Mouse (Mus musculus): Measurements from ENCODE around the gene Vpreb3. TPM values are rescaled to one million over a fixed set of nuclear protein-coding genes. Genes with fewer than 3 reads are reported as not detected.

The Vpreb3 gene
- total and polyA plus RNA-seq, 2 experiments from 2014 or later = 0.22 to 1.3 TPM

DNA sequence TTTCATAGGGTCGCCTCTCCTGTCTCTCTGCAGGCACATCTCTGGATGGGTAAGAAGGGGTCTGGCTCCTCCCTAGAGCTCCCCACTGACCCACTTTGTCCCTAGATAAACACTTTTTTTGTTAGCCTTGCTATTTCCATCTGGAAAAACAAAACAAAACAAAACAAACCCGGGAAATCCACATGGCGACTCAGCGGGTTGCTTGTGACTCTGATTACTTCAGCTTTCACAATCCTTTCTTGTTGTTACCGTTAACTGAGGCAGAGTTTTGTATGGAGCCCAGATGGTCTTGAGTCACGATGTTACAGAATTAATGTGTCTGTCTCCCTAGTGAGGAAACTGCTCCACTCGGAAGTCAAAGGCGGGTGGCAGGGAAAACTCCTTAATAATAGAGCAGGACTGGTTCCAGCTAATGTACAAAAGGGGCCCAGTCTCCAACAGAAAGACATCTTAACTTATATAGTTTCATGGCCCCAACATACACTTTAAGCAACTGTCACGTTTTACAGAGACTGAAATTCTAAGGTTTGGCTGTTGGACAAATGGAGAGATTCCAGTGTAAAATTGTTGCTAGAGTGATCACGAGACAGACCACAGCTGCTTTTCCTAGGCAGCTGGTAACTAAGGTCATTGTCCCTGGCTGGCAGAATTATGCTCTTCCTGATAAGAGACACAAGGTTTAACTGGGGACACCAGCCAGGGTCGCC, 1.4 kb downstream of the Vpreb3 start:
- no peak overlapping the region; the same call in 1 of the 2 replicates for H3K9ac ChIP-seq (replicated peaks; ENCODE audit: low read depth, low read length)
- ATAC-seq (ENCODE audit: insufficient read depth, low read depth) (no peak), DNase-seq (ENCODE audit: low spot score) (no peak)
- no peaks in the 10 kb centered on the region for H3K9me3 ChIP-seq (replicated peaks; ENCODE audit: control insufficient read depth, low read length)
- 34% methylated on average over 11 of the region's 11 CpGs for whole genome bisulfite sequencing
- H3K4me1 ChIP-seq (ENCODE audit: control insufficient read depth, insufficient read depth) = peaks cover 10% of the 10 kb centered on the region; the same call in 1 of the 2 replicates
- no peak overlapping the region for H3K27ac ChIP-seq (ENCODE audit: low read depth)
- no peaks in the 10 kb centered on the region for H3K27me3 ChIP-seq (ENCODE audit: control insufficient read depth, insufficient read depth, low read length)
- no peak overlapping the region for H3K4me3 ChIP-seq (ENCODE audit: low read depth, low read length)
- no peak overlapping the region for H3K4me2 ChIP-seq (ENCODE audit: low read depth, low read length)
- no peak for TF ChIP-seq CTCF (IDR thresholded peaks at IDR 0.05; ENCODE audit: low read depth)
- no peaks in the 10 kb centered on the region for H3K36me3 ChIP-seq (replicated peaks; ENCODE audit: control insufficient read depth, insufficient read depth, low read length)

DNA sequence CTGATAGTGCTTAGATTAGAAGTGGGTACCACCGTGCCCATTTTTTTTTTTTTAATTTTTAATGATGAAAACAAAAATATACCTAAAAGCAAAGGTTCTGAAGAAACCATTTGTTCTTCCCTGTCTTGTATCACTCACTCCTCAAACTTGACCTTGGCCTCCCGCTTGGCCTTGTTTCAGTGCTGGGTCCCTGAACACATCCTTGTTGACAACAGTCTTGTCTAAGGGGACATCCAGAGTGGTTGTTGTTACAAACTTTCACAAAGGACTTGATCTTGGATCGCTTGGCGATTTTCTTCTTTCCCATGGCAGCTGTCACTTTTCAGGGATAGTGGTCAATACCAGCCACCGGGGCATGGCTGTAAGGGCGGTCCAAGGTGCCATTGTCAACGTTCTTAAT, 2.4 kb downstream of the Vpreb3 start:
- Histone ChIP-seq H3K36me3 (replicated peaks; ENCODE audit: control insufficient read depth, insufficient read depth, low read length) (no peaks in the 10 kb centered on the region), H3K9ac (replicated peaks; ENCODE audit: low read depth, low read length) (no peak overlapping the region), H3K27me3 (ENCODE audit: control insufficient read depth, insufficient read depth, low read length) (no peaks in the 10 kb centered on the region), H3K27ac (ENCODE audit: low read depth) (no peak overlapping the region), H3K4me3 (ENCODE audit: low read depth, low read length) (no peak overlapping the region), H3K4me1 (ENCODE audit: control insufficient read depth, insufficient read depth) (peaks cover 10% of the 10 kb centered on the region; the same call in 1 of the 2 replicates), H3K4me2 (ENCODE audit: low read depth, low read length) (no peak overlapping the region), H3K9me3 (replicated peaks; ENCODE audit: control insufficient read depth, low read length) (no peaks in the 10 kb centered on the region)
- DNase-seq (ENCODE audit: low spot score) (no peak), ATAC-seq (ENCODE audit: insufficient read depth, low read depth) (no peak)
- TF ChIP-seq CTCF (IDR thresholded peaks at IDR 0.05; ENCODE audit: low read depth) = no peak
- no peak for TF ChIP-seq EP300 (IDR thresholded peaks at IDR 0.05; ENCODE audit: low read depth)
- 86% methylated on average over 7 of the region's 7 CpGs for WGBS

DNA sequence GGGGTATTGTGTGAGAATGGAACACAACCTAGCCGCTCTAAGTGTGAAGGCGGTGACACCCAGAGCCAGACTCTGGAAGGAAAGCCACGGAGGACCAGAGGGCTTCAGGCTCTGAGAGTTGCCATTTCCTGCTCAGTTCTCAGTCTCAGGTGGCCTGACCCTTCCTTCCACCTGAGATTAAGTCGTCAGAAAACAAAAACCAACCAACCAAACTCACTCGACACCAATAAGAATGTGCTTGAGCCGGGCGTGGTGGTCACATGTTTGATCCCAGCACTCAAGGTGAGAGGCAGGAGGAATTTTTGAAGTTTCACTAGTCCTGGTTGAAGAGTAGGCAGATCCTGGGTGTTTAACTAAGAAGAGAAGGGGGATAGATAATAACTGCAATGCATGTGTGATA, 3.0 kb downstream of the Vpreb3 start:
- Histone ChIP-seq H3K4me3 (ENCODE audit: low read depth, low read length) (no peak overlapping the region), H3K36me3 (replicated peaks; ENCODE audit: control insufficient read depth, insufficient read depth, low read length) (no peaks in the 10 kb centered on the region), H3K4me1 (ENCODE audit: control insufficient read depth, insufficient read depth) (peaks cover 11% of the 10 kb centered on the region), H3K27ac (ENCODE audit: low read depth) (no peak overlapping the region), H3K9ac (replicated peaks; ENCODE audit: low read depth, low read length) (no peak overlapping the region), H3K9me3 (replicated peaks; ENCODE audit: control insufficient read depth, low read length) (no peaks in the 10 kb centered on the region), H3K27me3 (ENCODE audit: control insufficient read depth, insufficient read depth, low read length) (peaks cover 5% of the 10 kb centered on the region; the same call in 1 of the 2 replicates), H3K4me2 (ENCODE audit: low read depth, low read length) (no peak overlapping the region)
- WGBS = 76% methylated on average over 7 of the region's 7 CpGs
- TF ChIP-seq EP300 (IDR thresholded peaks at IDR 0.05; ENCODE audit: low read depth) (no peak), CTCF (IDR thresholded peaks at IDR 0.05; ENCODE audit: low read depth) (no peak)
- ATAC-seq (ENCODE audit: insufficient read depth, low read depth) (no peak), DNase-seq (ENCODE audit: low spot score) (no peak)

DNA sequence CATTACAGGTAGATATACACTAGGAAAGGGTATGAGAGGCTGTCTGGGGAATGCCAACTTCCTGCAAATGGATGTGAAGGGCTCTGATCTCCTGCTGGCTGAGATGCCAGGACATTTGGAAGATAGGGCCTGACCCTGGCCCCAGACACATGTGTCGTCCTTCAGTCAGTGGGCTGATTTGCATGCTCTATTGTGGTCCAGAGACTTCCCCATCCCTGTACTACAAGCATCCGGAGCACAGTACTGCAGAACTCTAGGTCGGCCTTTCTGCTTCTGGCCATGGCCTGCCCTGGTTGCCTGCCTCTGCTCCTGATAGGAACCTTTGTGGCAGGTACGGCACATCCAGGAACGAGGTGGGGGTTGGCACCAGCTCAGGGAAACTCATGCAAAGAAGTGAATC, 5.2 kb downstream of the Vpreb3 start:
- no peak overlapping the region for H3K9ac ChIP-seq (replicated peaks; ENCODE audit: low read depth, low read length)
- no peak overlapping the region for H3K4me3 ChIP-seq (ENCODE audit: low read depth, low read length)
- peaks cover 16% of the 10 kb centered on the region for H3K4me1 ChIP-seq (ENCODE audit: control insufficient read depth, insufficient read depth)
- WGBS = 68% methylated on average over 5 of the region's 5 CpGs
- H3K4me2 ChIP-seq (ENCODE audit: low read depth, low read length) = no peak overlapping the region
- no peak for DNase-seq (ENCODE audit: low spot score)
- H3K27me3 ChIP-seq (ENCODE audit: control insufficient read depth, insufficient read depth, low read length) = peaks cover 9% of the 10 kb centered on the region; the same call in 1 of the 2 replicates
- TF ChIP-seq CTCF (IDR thresholded peaks at IDR 0.05; ENCODE audit: low read depth) (no peak), EP300 (IDR thresholded peaks at IDR 0.05; ENCODE audit: low read depth) (no peak)
- no peak for ATAC-seq (ENCODE audit: insufficient read depth, low read depth)
- no peaks in the 10 kb centered on the region for H3K36me3 ChIP-seq (replicated peaks; ENCODE audit: control insufficient read depth, insufficient read depth, low read length)
- H3K9me3 ChIP-seq (replicated peaks; ENCODE audit: control insufficient read depth, low read length) = no peaks in the 10 kb centered on the region
- H3K27ac ChIP-seq (ENCODE audit: low read depth) = no peak overlapping the region

GRCm38 (mm10) chr10:75949053-75950045, 6.5 kb downstream of the Vpreb3 start:
- Histone ChIP-seq H3K27me3 (ENCODE audit: control insufficient read depth, insufficient read depth, low read length) (peaks cover 9% of the 10 kb centered on the region; the same call in 1 of the 2 replicates), H3K4me1 (ENCODE audit: control insufficient read depth, insufficient read depth) (peaks cover 8% of the 10 kb centered on the region; the same call in 1 of the 2 replicates), H3K4me3 (ENCODE audit: low read depth, low read length) (no peak overlapping the region), H3K27ac (ENCODE audit: low read depth) (no peak overlapping the region), H3K36me3 (replicated peaks; ENCODE audit: control insufficient read depth, insufficient read depth, low read length) (no peaks in the 10 kb centered on the region), H3K4me2 (ENCODE audit: low read depth, low read length) (no peak overlapping the region), H3K9ac (replicated peaks; ENCODE audit: low read depth, low read length) (no peak overlapping the region), H3K9me3 (replicated peaks; ENCODE audit: control insufficient read depth, low read length) (no peaks in the 10 kb centered on the region)
- ATAC-seq (ENCODE audit: insufficient read depth, low read depth) (no peak), DNase-seq (ENCODE audit: low spot score) (no peak)
- TF ChIP-seq CTCF (IDR thresholded peaks at IDR 0.05; ENCODE audit: low read depth) (no peak), EP300 (IDR thresholded peaks at IDR 0.05; ENCODE audit: low read depth) (no peak)
- WGBS = 74% methylated on average over 22 of the region's 22 CpGs

Data from heart, postnatal 0 days (tissue).